Mouse (Mus musculus): ENCODE results near the gene Spsb1. TPM values are rescaled to one million over a fixed set of nuclear protein-coding genes. Genes with fewer than 3 reads are reported as not detected.

Spsb1 gene
- polyA plus RNA-seq, 1 experiment from 2014 or later, result 17.0 TPM

GRCm38 (mm10) chr4:149868009-149868408 lies 86.8 kb downstream of the Spsb1 start:
- Histone ChIP-seq H3K27ac (ENCODE audit: low read length) (peak overlapping the region; percentile 44; the same call in 1 of the 2 replicates), H3K9ac (ENCODE audit: low read depth, low read length) (no peak overlapping the region), H3K27me3 (replicated peaks; ENCODE audit: control insufficient read depth, insufficient read depth, low read length) (no peaks in the 10 kb centered on the region), H3K4me3 (ENCODE audit: low read length) (no peak overlapping the region), H3K4me1 (ENCODE audit: control insufficient read depth, insufficient read depth, low read length) (no peaks in the 10 kb centered on the region; the same call in 1 of the 2 replicates), H3K4me2 (ENCODE audit: low read depth, low read length) (no peak overlapping the region), H3K36me3 (ENCODE audit: control insufficient read depth, insufficient read depth, low read length) (no peaks in the 10 kb centered on the region), H3K9me3 (ENCODE audit: control insufficient read depth, low read length) (no peaks in the 10 kb centered on the region)
- no peak for ATAC-seq
- 55% methylated on average over 9 of the region's 9 CpGs for WGBS

DNA sequence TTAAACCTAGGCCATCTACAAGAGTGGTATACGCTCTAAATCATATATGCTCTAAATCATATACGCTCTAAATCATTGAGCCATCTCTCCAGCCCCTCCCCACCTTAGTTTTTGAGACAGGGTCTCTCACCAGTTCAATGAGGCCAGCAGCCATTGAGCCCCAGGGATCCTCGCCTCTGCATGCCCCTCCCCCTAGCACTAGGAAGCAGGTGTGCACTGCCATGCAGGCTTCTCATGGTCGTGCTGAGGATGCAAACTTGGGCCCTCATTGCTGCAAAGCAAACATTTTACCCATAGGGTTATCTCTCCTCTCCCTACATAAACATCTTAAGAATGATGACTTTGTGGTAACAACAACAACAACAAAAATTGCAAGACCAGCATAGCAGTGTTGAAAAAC lies 87.5 kb downstream of the Spsb1 start:
- Histone ChIP-seq H3K4me2 (ENCODE audit: low read depth, low read length) (no peak overlapping the region), H3K9me3 (ENCODE audit: control insufficient read depth, low read length) (no peaks in the 10 kb centered on the region), H3K36me3 (ENCODE audit: control insufficient read depth, insufficient read depth, low read length) (no peaks in the 10 kb centered on the region), H3K4me1 (ENCODE audit: control insufficient read depth, insufficient read depth, low read length) (no peaks in the 10 kb centered on the region; the same call in 1 of the 2 replicates), H3K4me3 (ENCODE audit: low read length) (no peak overlapping the region), H3K27me3 (replicated peaks; ENCODE audit: control insufficient read depth, insufficient read depth, low read length) (no peaks in the 10 kb centered on the region), H3K27ac (ENCODE audit: low read length) (no peak overlapping the region), H3K9ac (ENCODE audit: low read depth, low read length) (no peak overlapping the region)
- WGBS, result 69% methylated on average over 4 of the region's 4 CpGs
- no peak for ATAC-seq

DNA sequence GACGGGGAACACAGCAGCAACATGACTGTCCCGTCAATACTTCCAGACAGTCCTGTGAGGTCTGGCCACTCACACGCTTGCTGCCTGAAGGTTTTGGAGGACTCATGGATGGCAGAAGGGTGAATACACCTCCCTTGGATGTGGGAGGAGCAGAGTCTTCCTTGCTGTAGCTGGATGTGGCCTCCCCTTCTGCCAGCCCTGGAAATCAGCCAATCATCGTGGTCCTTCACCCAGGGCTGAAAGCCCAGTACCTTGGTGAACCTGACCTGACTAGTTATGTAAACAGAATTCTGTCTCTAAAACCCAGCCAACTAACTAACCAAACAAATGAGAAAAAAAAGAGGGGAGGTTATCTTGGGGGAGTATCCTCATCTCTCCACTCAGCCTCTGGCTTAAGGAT lies 90.4 kb downstream of the Spsb1 start:
- 68% methylated on average over 4 of the region's 4 CpGs for WGBS
- H3K9ac ChIP-seq (ENCODE audit: low read depth, low read length), result no peak overlapping the region
- ATAC-seq, result no peak

GRCm38 (mm10) chr4:149863522-149863921 lies 91.3 kb downstream of the Spsb1 start:
- Histone ChIP-seq H3K4me3 (ENCODE audit: low read length) (no peak overlapping the region), H3K4me1 (ENCODE audit: control insufficient read depth, insufficient read depth, low read length) (no peaks in the 10 kb centered on the region; the same call in 1 of the 2 replicates), H3K9ac (ENCODE audit: low read depth, low read length) (no peak overlapping the region), H3K27ac (ENCODE audit: low read length) (no peak overlapping the region), H3K4me2 (ENCODE audit: low read depth, low read length) (no peak overlapping the region), H3K27me3 (replicated peaks; ENCODE audit: control insufficient read depth, insufficient read depth, low read length) (no peaks in the 10 kb centered on the region), H3K36me3 (ENCODE audit: control insufficient read depth, insufficient read depth, low read length) (no peaks in the 10 kb centered on the region), H3K9me3 (ENCODE audit: control insufficient read depth, low read length) (no peaks in the 10 kb centered on the region)
- ATAC-seq, result no peak
- 76% methylated on average over 9 of the region's 9 CpGs for WGBS

More for the DNA sequence above, 90.4 kb downstream of the Spsb1 start:
- Histone ChIP-seq H3K4me3 (ENCODE audit: low read length) (no peak overlapping the region), H3K27me3 (replicated peaks; ENCODE audit: control insufficient read depth, insufficient read depth, low read length) (no peaks in the 10 kb centered on the region), H3K4me2 (ENCODE audit: low read depth, low read length) (no peak overlapping the region), H3K36me3 (ENCODE audit: control insufficient read depth, insufficient read depth, low read length) (no peaks in the 10 kb centered on the region), H3K4me1 (ENCODE audit: control insufficient read depth, insufficient read depth, low read length) (no peaks in the 10 kb centered on the region; the same call in 1 of the 2 replicates), H3K27ac (ENCODE audit: low read length) (no peak overlapping the region), H3K9me3 (ENCODE audit: control insufficient read depth, low read length) (no peaks in the 10 kb centered on the region)

DNA sequence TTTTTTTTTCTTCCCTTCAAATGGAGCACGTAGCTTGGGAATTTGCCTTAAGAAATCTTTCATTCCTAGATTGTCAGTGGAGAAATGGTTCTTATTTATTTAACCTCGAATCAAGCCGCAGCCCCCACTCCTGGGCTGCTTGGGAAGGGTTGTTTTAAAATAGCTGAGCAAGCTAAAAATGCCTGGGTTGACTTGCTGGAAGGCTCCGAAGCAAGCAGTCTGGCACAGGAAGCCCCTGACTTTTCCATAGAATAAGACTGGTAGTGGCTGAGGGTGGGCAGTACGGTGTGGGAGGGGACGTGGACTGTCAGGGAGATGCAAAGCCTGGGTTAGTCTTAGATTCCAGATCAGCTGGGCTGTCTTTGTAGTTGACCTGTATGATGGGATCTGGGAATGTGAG lies 94.5 kb downstream of the Spsb1 start:
- Histone ChIP-seq H3K9ac (ENCODE audit: low read depth, low read length) (no peak overlapping the region), H3K4me2 (ENCODE audit: low read depth, low read length) (no peak overlapping the region), H3K36me3 (ENCODE audit: control insufficient read depth, insufficient read depth, low read length) (no peaks in the 10 kb centered on the region), H3K4me1 (ENCODE audit: control insufficient read depth, insufficient read depth, low read length) (no peaks in the 10 kb centered on the region; the same call in 1 of the 2 replicates), H3K4me3 (ENCODE audit: low read length) (no peak overlapping the region), H3K27ac (ENCODE audit: low read length) (no peak overlapping the region), H3K9me3 (ENCODE audit: control insufficient read depth, low read length) (no peaks in the 10 kb centered on the region), H3K27me3 (replicated peaks; ENCODE audit: control insufficient read depth, insufficient read depth, low read length) (no peaks in the 10 kb centered on the region)
- 55% methylated on average over 6 of the region's 6 CpGs for WGBS
- ATAC-seq, result no peak

DNA sequence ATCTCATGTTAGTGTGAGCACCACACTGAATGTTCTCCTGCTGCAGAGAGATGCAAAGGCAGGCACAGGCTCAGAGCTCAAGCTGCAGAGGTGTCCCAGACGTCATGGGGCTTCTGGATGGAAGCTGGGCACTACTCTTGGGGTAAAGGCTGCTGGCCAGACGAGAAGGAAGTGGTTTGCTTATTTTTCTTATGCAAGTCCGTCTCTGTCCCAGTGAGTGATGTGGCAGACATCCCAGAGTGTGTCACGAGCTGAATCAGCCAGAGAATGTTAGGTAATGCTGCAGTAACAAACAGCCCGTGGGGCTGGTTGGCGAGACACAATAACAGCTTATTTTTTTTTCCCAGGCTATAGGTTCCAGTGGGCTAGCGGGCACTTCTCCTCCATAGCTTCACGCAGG lies 96.3 kb downstream of the Spsb1 start:
- Histone ChIP-seq H3K9ac (ENCODE audit: low read depth, low read length) (no peak overlapping the region), H3K9me3 (ENCODE audit: control insufficient read depth, low read length) (no peaks in the 10 kb centered on the region), H3K27me3 (replicated peaks; ENCODE audit: control insufficient read depth, insufficient read depth, low read length) (no peaks in the 10 kb centered on the region), H3K4me2 (ENCODE audit: low read depth, low read length) (no peak overlapping the region), H3K4me3 (ENCODE audit: low read length) (no peak overlapping the region), H3K27ac (ENCODE audit: low read length) (no peak overlapping the region), H3K36me3 (ENCODE audit: control insufficient read depth, insufficient read depth, low read length) (no peaks in the 10 kb centered on the region), H3K4me1 (ENCODE audit: control insufficient read depth, insufficient read depth, low read length) (peaks cover 8% of the 10 kb centered on the region)
- no peak for ATAC-seq
- 67% methylated on average over 8 of the region's 8 CpGs for WGBS

DNA sequence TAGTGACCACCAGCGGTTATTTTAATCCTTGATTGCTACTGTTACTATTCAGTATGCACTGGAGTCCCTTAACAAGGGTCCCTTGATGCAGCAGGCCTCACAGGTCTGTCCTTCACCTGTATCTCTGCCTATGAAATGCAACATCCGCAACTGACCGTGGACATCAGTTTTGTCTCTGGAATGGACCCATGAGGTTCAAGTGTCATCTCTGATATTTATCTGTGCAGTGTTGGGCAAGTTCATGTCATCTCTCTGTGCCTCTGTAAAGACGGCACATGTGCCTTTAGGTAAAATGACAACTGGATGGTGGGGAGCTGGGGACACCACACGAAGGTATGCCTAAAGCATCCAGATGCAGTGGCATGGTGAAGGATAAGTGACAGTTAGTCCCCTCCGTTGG lies 96.7 kb downstream of the Spsb1 start:
- no peak overlapping the region for H3K9ac ChIP-seq (ENCODE audit: low read depth, low read length)
- H3K4me2 ChIP-seq (ENCODE audit: low read depth, low read length), result no peak overlapping the region
- no peak for ATAC-seq

GRCm38 (mm10) chr4:149857688-149858087 lies 97.2 kb downstream of the Spsb1 start:
- Histone ChIP-seq H3K27me3 (replicated peaks; ENCODE audit: control insufficient read depth, insufficient read depth, low read length) (no peaks in the 10 kb centered on the region), H3K9me3 (ENCODE audit: control insufficient read depth, low read length) (no peaks in the 10 kb centered on the region), H3K4me3 (ENCODE audit: low read length) (no peak overlapping the region), H3K4me1 (ENCODE audit: control insufficient read depth, insufficient read depth, low read length) (peaks cover 8% of the 10 kb centered on the region), H3K4me2 (ENCODE audit: low read depth, low read length) (no peak overlapping the region), H3K9ac (ENCODE audit: low read depth, low read length) (no peak overlapping the region), H3K27ac (ENCODE audit: low read length) (no peak overlapping the region), H3K36me3 (ENCODE audit: control insufficient read depth, insufficient read depth, low read length) (no peaks in the 10 kb centered on the region)
- ATAC-seq, result no peak
- WGBS, result 68% methylated on average over 3 of the region's 3 CpGs

More for the DNA sequence above, 96.7 kb downstream of the Spsb1 start:
- Histone ChIP-seq H3K36me3 (ENCODE audit: control insufficient read depth, insufficient read depth, low read length) (no peaks in the 10 kb centered on the region), H3K27ac (ENCODE audit: low read length) (no peak overlapping the region), H3K4me3 (ENCODE audit: low read length) (no peak overlapping the region), H3K27me3 (replicated peaks; ENCODE audit: control insufficient read depth, insufficient read depth, low read length) (no peaks in the 10 kb centered on the region), H3K4me1 (ENCODE audit: control insufficient read depth, insufficient read depth, low read length) (peaks cover 8% of the 10 kb centered on the region), H3K9me3 (ENCODE audit: control insufficient read depth, low read length) (no peaks in the 10 kb centered on the region)
- WGBS, result 85% methylated on average over 6 of the region's 6 CpGs

GRCm38 (mm10) chr4:149855892-149856807 lies 98.7 kb downstream of the Spsb1 start:
- peak; percentile 36 for ATAC-seq
- Histone ChIP-seq H3K9me3 (ENCODE audit: control insufficient read depth, low read length) (no peaks in the 10 kb centered on the region), H3K27ac (ENCODE audit: low read length) (peak overlapping the region; percentile 66), H3K36me3 (ENCODE audit: control insufficient read depth, insufficient read depth, low read length) (no peaks in the 10 kb centered on the region), H3K27me3 (replicated peaks; ENCODE audit: control insufficient read depth, insufficient read depth, low read length) (no peaks in the 10 kb centered on the region), H3K4me3 (ENCODE audit: low read length) (no peak overlapping the region), H3K4me1 (ENCODE audit: control insufficient read depth, insufficient read depth, low read length) (peaks cover 8% of the 10 kb centered on the region), H3K9ac (ENCODE audit: low read depth, low read length) (peak overlapping the region; percentile 17; the same call in 1 of the 2 replicates), H3K4me2 (ENCODE audit: low read depth, low read length) (no peak overlapping the region)
- 37% methylated on average over 19 of the region's 19 CpGs for WGBS

Data from intestine, embryonic 16.5 days (tissue).